Mouse (Mus musculus) stomach, postnatal 0 days (tissue): Measurements from ENCODE around the gene Syt6. TPM values are rescaled to one million over a fixed set of nuclear protein-coding genes. Genes with fewer than 3 reads are reported as not detected.

Experiments used
- ATAC-seq: fragments of 200-750 bp; cut with Nextera tagmentation; 2 replicates; pipeline ENCODE4 v1.8.0; 2017; ENCODE audit not compliant: low FRiP score, low TSS enrichment
- DNase-seq: peaks from one replicate; pipeline ENCODE4 v3.0.0-alpha.2; 2016; ENCODE audit warnings: low spot score
- H3K27ac ChIP-seq: fragments of 300-500 bp; sonication (generic); replicated peaks from 2 replicates; pipeline ENCODE4 v1.5.1; 2014; ENCODE audit warnings: mild to moderate bottlenecking, control low read depth
- H3K27me3 ChIP-seq: fragments of 300-500 bp; sonication (generic); 2 replicates; pipeline ENCODE4 v1.6.1; 2014; ENCODE audit warnings: low read length; ENCODE audit not compliant: control insufficient read depth, insufficient read depth
- H3K36me3 ChIP-seq: fragments of 300-500 bp; sonication (generic); 2 replicates; pipeline ENCODE4 v1.6.1; 2014; ENCODE audit warnings: low read length, mixed read lengths; ENCODE audit not compliant: control insufficient read depth, insufficient read depth
- H3K4me1 ChIP-seq: fragments of 300-500 bp; sonication (generic); replicated peaks from 2 replicates; pipeline ENCODE4 v1.6.1; 2014; ENCODE audit warnings: antibody characterized with exemption; ENCODE audit not compliant: control insufficient read depth, insufficient read depth
- H3K4me2 ChIP-seq: fragments of 300-500 bp; sonication (generic); replicated peaks from 2 replicates; pipeline ENCODE4 v1.6.1; 2014; ENCODE audit warnings: low read depth, mild to moderate bottlenecking, control low read depth, moderate library complexity
- H3K4me3 ChIP-seq: fragments of 300-500 bp; sonication (generic); 2 replicates; pipeline ENCODE4 v1.5.1; 2014; ENCODE audit warnings: low read depth, low read length, control low read depth
- H3K9ac ChIP-seq: fragments of 300-500 bp; sonication (generic); 2 replicates; pipeline ENCODE4 v1.6.1; 2014; ENCODE audit warnings: mild to moderate bottlenecking, low read length, control low read depth, mixed read lengths
- H3K9me3 ChIP-seq: fragments of 300-500 bp; sonication (generic); 2 replicates; pipeline ENCODE4 v1.6.1; 2016; ENCODE audit warnings: low read length; ENCODE audit not compliant: control insufficient read depth
- CTCF ChIP-seq: IDR thresholded peaks from 2 replicates; pipeline ENCODE4 v1.5.1; 2016; ENCODE audit warnings: antibody characterized with exemption, low read depth, mild to moderate bottlenecking, moderate library complexity
- EP300 ChIP-seq: optimal IDR thresholded peaks from 2 replicates; pipeline ENCODE3; 2016; ENCODE audit warnings: antibody characterized with exemption
- WGBS: fragments of 180-500 bp; shearing (Covaris S2); extraction: QIAGEN DNeasy Blood & Tissue Kit; methylation state at CpG from one replicate; pipeline ENCODE4 v1.1.7; 2014; 5-methylcytosine and 5-hydroxymethylcytosine counted together
- polyA plus RNA-seq: library from polyadenylated mRNA; unstranded; fragments of >200 nt; fragmentation: Nextera tagmentation; extraction: Ambion mirVana; gene quantifications from 2 replicates; pipeline ENCODE4 v1.2.1, GENCODE M21; 2015

The Syt6 gene
- polyA plus RNA-seq, 1 experiment from 2014 or later = 0.64 TPM

- H3K27ac ChIP-seq = no peak overlapping the region
These were observed 17.6 kb downstream of the Syt6 start for GRCm38 (mm10) chr3:103592636-103593035.

GRCm38 (mm10) chr3:103593631-103594030 is 18.6 kb downstream of the Syt6 start:
- no peak overlapping the region for H3K9ac ChIP-seq
- H3K27ac ChIP-seq = no peak overlapping the region
- no peaks in the 10 kb centered on the region for H3K27me3 ChIP-seq
- TF ChIP-seq CTCF (no peak), EP300 (no peak)
- H3K36me3 ChIP-seq = no peaks in the 10 kb centered on the region
- ATAC-seq (no peak), DNase-seq (no peak)
- H3K4me3 ChIP-seq = no peak overlapping the region
- no peaks in the 10 kb centered on the region for H3K9me3 ChIP-seq
- H3K4me2 ChIP-seq = no peak overlapping the region
- 31% methylated on average over 5 of the region's 5 CpGs for WGBS
- no peaks in the 10 kb centered on the region for H3K4me1 ChIP-seq

More at GRCm38 (mm10) chr3:103592636-103593035, 17.6 kb downstream of the Syt6 start:
- no peaks in the 10 kb centered on the region for H3K27me3 ChIP-seq
- no peak overlapping the region for H3K9ac ChIP-seq
- no peak overlapping the region for H3K4me3 ChIP-seq
- DNase-seq (no peak), ATAC-seq (no peak)
- H3K36me3 ChIP-seq = no peaks in the 10 kb centered on the region
- no peak overlapping the region for H3K4me2 ChIP-seq
- no peaks in the 10 kb centered on the region for H3K9me3 ChIP-seq
- 84% methylated on average over 5 of the region's 5 CpGs for WGBS
- TF ChIP-seq EP300 = no peak
- no peak for TF ChIP-seq CTCF
- H3K4me1 ChIP-seq = no peaks in the 10 kb centered on the region

- H3K27me3 ChIP-seq = no peaks in the 10 kb centered on the region
- H3K4me1 ChIP-seq = no peaks in the 10 kb centered on the region
- DNase-seq (no peak), ATAC-seq (no peak)
- H3K4me2 ChIP-seq = no peak overlapping the region
- TF ChIP-seq EP300 = no peak
- no peak for TF ChIP-seq CTCF
- H3K9ac ChIP-seq = no peak overlapping the region
- H3K9me3 ChIP-seq = no peaks in the 10 kb centered on the region
- no peak overlapping the region for H3K27ac ChIP-seq
- no peak overlapping the region for H3K4me3 ChIP-seq
- H3K36me3 ChIP-seq = no peaks in the 10 kb centered on the region
- WGBS = 69% methylated on average over 7 of the region's 7 CpGs
These were observed 20.3 kb downstream of the Syt6 start for GRCm38 (mm10) chr3:103595271-103595810.

- DNase-seq = no peak
- no peaks in the 10 kb centered on the region for H3K36me3 ChIP-seq
- no peak for ATAC-seq
- H3K4me1 ChIP-seq = no peaks in the 10 kb centered on the region
- H3K4me2 ChIP-seq = no peak overlapping the region
- TF ChIP-seq EP300 (no peak), CTCF (no peak)
- H3K27me3 ChIP-seq = no peaks in the 10 kb centered on the region
- H3K9me3 ChIP-seq = no peaks in the 10 kb centered on the region
- H3K27ac ChIP-seq = no peak overlapping the region
- no peak overlapping the region for H3K9ac ChIP-seq
- no peak overlapping the region for H3K4me3 ChIP-seq
- WGBS = 82% methylated on average over 4 of the region's 4 CpGs
These were observed 22.6 kb downstream of the Syt6 start for GRCm38 (mm10) chr3:103597586-103597985.

GRCm38 (mm10) chr3:103601011-103601410 is 26.0 kb downstream of the Syt6 start:
- TF ChIP-seq EP300 (no peak), CTCF (no peak)
- no peak overlapping the region for H3K4me3 ChIP-seq
- no peaks in the 10 kb centered on the region for H3K27me3 ChIP-seq
- H3K36me3 ChIP-seq = no peaks in the 10 kb centered on the region
- H3K9ac ChIP-seq = no peak overlapping the region
- peak; percentile 59; the same call in 1 of the 2 replicates for ATAC-seq
- H3K4me1 ChIP-seq = no peaks in the 10 kb centered on the region
- H3K4me2 ChIP-seq = no peak overlapping the region
- H3K27ac ChIP-seq = no peak overlapping the region
- no peaks in the 10 kb centered on the region for H3K9me3 ChIP-seq
- 53% methylated on average over 7 of the region's 7 CpGs for WGBS
- no peak for DNase-seq

GRCm38 (mm10) chr3:103601561-103601960 is 26.5 kb downstream of the Syt6 start:
- WGBS = 57% methylated on average over 1 of the region's 1 CpGs
- no peaks in the 10 kb centered on the region for H3K4me1 ChIP-seq
- H3K27me3 ChIP-seq = no peaks in the 10 kb centered on the region
- no peaks in the 10 kb centered on the region for H3K9me3 ChIP-seq
- no peak for TF ChIP-seq EP300
- no peak for TF ChIP-seq CTCF
- ATAC-seq (no peak), DNase-seq (no peak)
- H3K4me3 ChIP-seq = no peak overlapping the region
- no peak overlapping the region for H3K4me2 ChIP-seq
- H3K36me3 ChIP-seq = no peaks in the 10 kb centered on the region
- no peak overlapping the region for H3K9ac ChIP-seq
- H3K27ac ChIP-seq = no peak overlapping the region
